Mouse (Mus musculus) bone marrow macrophage, adult 2 months (primary cell): ENCODE results near the gene Adat3. TPM values are rescaled to one million over a fixed set of nuclear protein-coding genes. Genes with fewer than 3 reads are reported as not detected.

Experiments used
- H3K27ac ChIP-seq: 2 replicates; pipeline ENCODE4 v1.5.1; 2012; ENCODE audit warnings: low read depth, low read length; ENCODE audit not compliant: insufficient read depth
- H3K4me1 ChIP-seq: 2 replicates; pipeline ENCODE4 v1.6.1; 2012; ENCODE audit warnings: low read length; ENCODE audit not compliant: control insufficient read depth, insufficient read depth
- H3K4me3 ChIP-seq: 2 replicates; pipeline ENCODE4 v1.5.1; 2012; ENCODE audit warnings: mild to moderate bottlenecking, low read length, moderate library complexity; ENCODE audit not compliant: insufficient read depth
- CTCF ChIP-seq: IDR thresholded peaks from 2 replicates; pipeline ENCODE4 v1.5.1; 2012; ENCODE audit warnings: low read depth, mild to moderate bottlenecking, low read length, moderate library complexity
- POLR2A ChIP-seq: IDR thresholded peaks from 2 replicates; pipeline ENCODE4 v1.6.1; 2012; ENCODE audit warnings: mild to moderate bottlenecking, low read depth, low read length, borderline replicate concordance
- polyA plus RNA-seq: library from polyadenylated mRNA; stranded (reverse); fragments of >200 nt; gene quantifications from 2 replicates; pipeline ENCODE4 v1.2.4, GENCODE M21; 2012; ENCODE audit not compliant: missing spikeins, insufficient read depth, insufficient read length

Adat3 gene
- polyA plus RNA-seq, 1 experiment = 3.2 TPM

DNA sequence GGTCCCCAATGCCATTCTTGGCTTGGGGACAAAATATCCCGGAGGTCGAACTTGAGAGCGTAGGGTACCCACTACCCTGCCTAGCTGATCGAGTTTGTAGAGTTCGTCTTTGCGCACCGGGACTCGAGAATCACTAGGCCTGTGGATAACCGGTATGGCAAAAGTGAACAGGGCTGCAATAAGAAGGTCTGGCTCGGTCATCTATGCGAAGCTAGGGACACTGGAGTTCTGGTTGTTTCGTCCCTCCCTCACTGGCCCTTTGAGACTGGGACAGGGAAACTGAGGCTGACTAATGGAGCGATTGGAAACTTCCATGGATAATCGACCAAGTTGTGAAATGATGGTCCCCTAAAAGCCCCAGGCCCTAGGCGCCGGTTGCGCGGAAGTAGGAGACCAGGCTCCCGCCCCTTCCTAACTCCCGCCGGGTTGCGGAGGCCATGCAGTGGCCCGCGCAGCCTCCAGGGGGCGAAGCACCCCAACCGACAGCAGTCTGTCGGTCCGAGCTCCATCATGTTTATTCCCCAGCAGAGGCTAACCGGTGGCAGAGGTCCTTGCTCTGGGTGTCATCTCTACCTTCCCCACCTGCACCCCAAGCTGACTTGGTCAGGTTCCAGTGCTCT is 24.4 kb upstream of the Adat3 start:
- Histone ChIP-seq H3K4me3 (peak overlapping the region; percentile 90), H3K4me1 (peaks cover 17% of the 10 kb centered on the region), H3K27ac (peak overlapping the region; percentile 83)
- 0 out of 2 replicates have a peak, but pooled peaks have one; percentile 51 for TF ChIP-seq POLR2A
- peak; percentile 77 for TF ChIP-seq CTCF

DNA sequence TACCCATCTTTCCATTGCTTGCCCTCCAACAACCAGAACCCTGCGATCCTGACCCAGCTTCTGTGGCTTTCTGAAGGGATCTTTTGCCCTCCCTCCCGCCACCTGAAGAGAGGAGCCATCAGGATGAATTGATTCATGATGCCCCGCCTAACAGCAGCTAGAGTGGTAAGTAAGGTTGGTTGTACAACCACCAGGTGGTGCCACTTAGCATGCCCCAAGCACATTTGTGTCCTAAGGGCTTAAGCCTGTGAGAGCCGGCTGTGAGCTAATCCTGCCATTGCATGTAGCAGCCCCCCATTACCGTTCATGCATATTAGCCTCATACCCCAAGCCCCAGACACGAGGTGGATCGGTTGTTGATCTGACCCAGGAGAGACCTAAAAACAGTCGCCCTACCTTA is 23.8 kb upstream of the Adat3 start:
- TF ChIP-seq POLR2A (no peak), CTCF (no peak)
- Histone ChIP-seq H3K4me1 (peaks cover 17% of the 10 kb centered on the region), H3K27ac (0 out of 2 replicates have a peak overlapping the region, but pooled peaks have one; percentile 3), H3K4me3 (peak overlapping the region; percentile 90)

DNA sequence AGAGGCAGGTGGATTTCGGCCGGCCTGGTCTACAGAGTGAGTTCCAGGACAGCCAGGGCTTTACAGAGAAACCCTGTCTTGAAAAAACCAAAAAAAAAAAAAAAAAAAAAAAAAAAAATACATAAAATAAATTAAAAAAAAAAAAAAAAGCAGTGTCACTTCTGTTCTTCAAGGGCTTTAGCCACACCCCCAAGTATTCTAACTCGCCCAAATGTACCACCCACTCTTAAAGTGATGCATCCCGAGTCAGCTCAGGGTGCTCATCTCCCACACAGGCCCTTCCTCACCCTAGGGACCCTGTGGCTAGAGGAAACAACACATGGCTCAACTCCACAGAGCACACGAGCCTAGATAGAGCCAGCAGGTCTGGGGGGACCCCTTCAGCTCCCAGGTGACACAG is 19.6 kb upstream of the Adat3 start:
- TF ChIP-seq POLR2A (no peak), CTCF (no peak)
- Histone ChIP-seq H3K27ac (no peak overlapping the region), H3K4me3 (no peak overlapping the region), H3K4me1 (peaks cover 18% of the 10 kb centered on the region)

DNA sequence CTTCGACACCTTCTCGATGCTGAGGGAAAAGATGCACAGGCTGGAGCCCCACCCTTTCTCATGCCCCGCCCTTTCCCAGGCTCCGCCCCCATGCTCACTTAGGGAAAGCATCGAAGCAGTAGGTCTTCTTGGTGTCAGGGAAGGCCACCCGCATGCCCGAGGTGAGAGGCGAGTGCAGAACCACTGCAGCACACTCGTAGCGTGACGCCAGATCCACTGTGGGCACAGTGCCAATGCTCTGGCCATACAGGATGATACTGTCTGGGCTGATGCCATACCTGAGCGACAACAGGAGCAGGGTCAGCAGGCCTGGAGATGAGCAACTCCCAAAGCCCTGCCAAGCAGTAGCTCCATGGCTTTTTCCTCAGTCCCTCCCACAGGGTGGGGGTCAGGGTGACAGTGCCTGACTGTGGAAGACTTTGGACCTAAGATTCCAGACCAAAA is 18.6 kb upstream of the Adat3 start:
- H3K27ac ChIP-seq = no peak overlapping the region
- no peak for TF ChIP-seq CTCF
- no peak for TF ChIP-seq POLR2A
- H3K4me1 ChIP-seq = peaks cover 21% of the 10 kb centered on the region
- no peak overlapping the region for H3K4me3 ChIP-seq

DNA sequence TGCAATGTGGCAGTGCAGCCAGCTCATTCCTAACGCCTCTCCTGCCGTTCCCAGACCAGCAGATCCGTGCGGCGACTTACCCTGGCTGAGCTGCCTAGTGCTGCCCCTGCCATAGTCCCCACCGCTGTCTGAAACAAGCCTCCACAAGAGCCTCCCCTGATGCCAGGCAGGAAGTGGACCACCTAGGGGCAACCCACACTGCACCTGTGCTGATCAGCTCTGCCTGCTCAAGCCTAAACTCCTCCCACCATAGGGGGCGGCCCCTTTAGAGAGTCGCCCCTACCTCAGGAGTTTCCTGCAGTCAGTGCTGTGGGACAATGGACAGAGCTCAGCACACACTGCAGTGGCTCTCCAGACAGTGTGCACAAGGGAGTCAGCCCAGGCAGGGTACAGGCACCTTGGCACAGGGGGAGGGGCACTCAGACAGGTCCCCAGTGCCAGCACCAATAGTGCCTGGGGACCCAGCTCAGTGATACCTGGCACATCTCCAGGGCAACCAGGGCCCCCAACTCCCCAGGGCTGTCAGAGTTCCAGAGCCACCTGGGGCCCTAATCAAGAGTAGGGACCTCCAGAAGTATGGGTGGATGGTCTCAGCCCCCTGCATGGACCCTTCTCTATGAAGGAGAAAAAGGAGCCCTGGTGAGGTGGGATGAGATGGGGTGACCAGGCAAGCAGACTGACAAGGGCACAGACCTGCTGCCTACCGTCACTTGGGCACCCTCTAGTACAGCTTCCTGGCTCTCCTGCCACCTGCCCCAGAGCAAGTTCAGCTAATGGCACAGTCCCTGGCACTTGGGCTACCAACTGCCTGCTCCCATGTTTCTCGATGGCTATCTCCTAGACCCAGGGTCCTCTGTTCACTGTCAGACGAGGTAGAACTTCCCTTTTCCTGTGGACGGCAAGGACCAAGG is 17.8 kb upstream of the Adat3 start:
- TF ChIP-seq CTCF (no peak), POLR2A (no peak)
- no peak overlapping the region for H3K27ac ChIP-seq
- no peak overlapping the region for H3K4me3 ChIP-seq
- peaks cover 18% of the 10 kb centered on the region for H3K4me1 ChIP-seq

DNA sequence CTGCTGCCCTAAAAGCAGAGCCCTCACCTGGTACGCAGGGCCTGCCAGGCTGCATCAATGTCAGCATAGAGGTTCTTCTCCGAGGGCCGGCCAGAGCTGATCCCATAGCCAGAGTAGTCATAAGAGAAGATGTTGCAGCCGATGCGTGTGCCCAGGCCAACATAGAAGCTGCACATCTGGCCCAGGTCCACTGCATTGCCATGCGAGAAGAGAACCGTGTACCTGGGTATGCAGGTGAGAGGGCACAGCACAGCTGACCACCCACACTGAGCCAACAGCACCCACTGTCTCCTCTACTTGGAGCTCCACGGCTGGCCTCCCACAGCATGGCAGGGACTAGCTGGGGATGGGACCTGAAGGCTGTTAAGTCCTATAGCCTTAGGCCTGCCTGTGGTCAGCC is 17.1 kb upstream of the Adat3 start:
- Histone ChIP-seq H3K27ac (no peak overlapping the region), H3K4me3 (no peak overlapping the region), H3K4me1 (peaks cover 18% of the 10 kb centered on the region)
- no peak for TF ChIP-seq POLR2A
- TF ChIP-seq CTCF = no peak

DNA sequence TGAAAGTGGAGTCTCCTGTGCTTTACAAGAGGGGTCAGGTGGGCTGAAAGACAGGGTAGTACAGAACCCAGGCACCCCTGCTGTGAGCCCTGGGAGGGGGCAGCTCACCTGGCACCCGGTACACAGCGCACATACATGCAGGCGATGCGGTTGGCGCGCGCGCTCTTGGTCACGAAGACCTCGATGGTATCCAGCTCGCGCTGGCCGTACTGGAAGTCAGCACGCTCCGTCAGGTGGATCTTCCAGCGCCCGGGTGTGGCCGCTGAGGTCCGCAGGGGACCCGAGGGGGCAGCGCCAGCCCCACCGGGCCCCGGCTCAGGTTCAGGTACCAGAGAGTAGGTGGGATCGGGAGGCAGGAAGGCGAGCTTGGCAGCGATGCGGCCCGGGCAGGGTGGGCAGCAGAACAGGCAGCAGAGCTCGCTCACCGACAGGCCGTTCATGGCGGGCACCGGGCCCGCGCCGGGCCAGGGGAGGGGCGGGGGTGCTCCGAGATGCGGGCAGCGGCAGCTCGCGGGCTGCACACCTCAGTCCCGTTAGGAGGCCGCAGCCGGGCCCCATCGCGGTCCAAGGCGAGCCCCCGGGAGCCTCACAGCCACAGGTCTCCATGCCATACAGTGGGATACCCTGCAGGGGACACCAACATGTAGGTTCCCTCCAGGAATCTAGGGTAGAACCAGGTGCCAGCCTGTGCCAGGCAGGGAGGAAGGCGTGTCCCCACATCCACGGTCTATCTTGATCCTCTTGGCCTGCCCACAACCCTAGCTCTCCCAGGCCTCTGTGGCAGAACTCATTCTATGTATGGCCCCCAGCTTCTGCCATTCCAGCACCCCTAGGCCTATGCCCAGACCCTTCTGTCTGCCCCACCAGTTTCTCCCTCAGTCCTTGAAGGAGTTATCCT is 16.0 kb upstream of the Adat3 start:
- TF ChIP-seq CTCF (no peak), POLR2A (no peak)
- H3K4me1 ChIP-seq = peaks cover 18% of the 10 kb centered on the region
- H3K4me3 ChIP-seq = 0 out of 2 replicates have a peak overlapping the region, but pooled peaks have one; percentile 12
- H3K27ac ChIP-seq = 0 out of 2 replicates have a peak overlapping the region, but pooled peaks have one; percentile 10

DNA sequence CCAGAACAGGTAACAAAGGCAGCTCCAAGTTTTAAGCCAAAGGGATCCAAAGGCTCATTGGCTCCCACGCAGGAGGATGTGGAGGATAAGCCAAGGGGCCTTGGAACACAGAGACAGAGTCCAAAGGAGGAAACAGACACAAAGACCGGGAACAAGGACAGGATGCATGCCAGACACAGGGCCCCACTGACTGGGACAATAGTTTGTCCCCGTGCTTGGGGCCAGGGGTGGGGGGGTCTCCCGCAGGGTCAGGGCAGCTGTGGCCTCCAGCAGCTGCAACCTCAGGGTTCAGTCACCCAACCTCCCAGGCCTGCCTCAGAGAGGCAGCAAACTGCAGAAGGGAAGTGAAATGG is 15.4 kb upstream of the Adat3 start:
- Histone ChIP-seq H3K4me1 (peaks cover 18% of the 10 kb centered on the region), H3K4me3 (0 out of 2 replicates have a peak overlapping the region, but pooled peaks have one; percentile 12), H3K27ac (0 out of 2 replicates have a peak overlapping the region, but pooled peaks have one; percentile 10)
- no peak for TF ChIP-seq CTCF
- no peak for TF ChIP-seq POLR2A

DNA sequence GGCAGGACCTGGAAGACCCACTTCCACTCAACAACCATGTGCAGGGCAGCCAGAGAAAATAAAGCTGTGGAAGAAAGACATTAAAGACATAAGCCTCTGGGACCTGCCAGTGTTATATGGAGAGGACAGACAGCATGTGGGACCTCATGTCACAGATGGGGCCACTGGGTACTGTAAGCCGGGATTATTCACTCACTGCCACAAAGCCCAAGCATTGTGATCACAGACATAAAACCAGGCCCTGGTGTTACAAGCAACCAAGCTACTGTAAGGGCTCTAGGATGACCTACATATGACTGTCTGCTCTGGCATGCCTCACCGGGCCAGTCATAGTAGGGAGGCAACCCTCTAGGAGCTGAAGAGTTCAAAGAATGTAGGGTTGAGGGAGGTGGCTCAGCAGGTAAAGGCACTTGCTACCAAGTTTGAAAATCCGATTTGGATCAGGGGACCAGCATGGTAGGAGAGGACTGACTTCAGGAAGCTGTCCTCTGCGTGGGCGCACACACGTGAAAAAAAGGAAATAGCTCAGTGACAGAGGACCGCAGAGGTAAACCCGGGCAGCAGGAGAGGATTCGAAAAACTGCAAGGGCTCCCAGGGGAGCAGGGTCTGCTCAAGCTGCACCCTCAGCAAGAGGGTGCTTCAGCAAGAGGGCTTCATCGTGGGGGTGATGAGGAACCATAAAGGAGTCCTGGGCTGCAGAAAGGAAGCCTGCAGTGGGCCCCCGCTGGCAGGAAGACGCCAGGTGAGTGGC is 13.4 kb upstream of the Adat3 start:
- peak overlapping the region; percentile 74 for H3K4me3 ChIP-seq
- H3K27ac ChIP-seq = peak overlapping the region; percentile 7; the same call in 1 of the 2 replicates
- peaks cover 18% of the 10 kb centered on the region for H3K4me1 ChIP-seq
- TF ChIP-seq POLR2A (no peak), CTCF (no peak)
